Mouse (Mus musculus) thymus, adult 2 months (tissue): Measurements from ENCODE around the gene Mycn. TPM values are rescaled to one million over a fixed set of nuclear protein-coding genes. Genes with fewer than 3 reads are reported as not detected.
A peak's percentile ranks its signal among the peaks of the same experiment; 100 is the strongest.

Experiments
- DNase-seq: peaks from one replicate; pipeline ENCODE4 v3.0.0; 2021
- H3K27ac ChIP-seq: fragments of 200-500 bp; 2 replicates; pipeline ENCODE4 v1.5.1; 2012; ENCODE audit warnings: low read length, control low read depth; ENCODE audit not compliant: control insufficient read depth, insufficient read depth
- H3K27me3 ChIP-seq: fragments of 200-500 bp; 2 replicates; pipeline ENCODE4 v1.6.1; 2012; ENCODE audit warnings: mild to moderate bottlenecking, low read length, moderate library complexity, mixed read lengths; ENCODE audit not compliant: control insufficient read depth, insufficient read depth
- H3K36me3 ChIP-seq: fragments of 200-500 bp; 2 replicates; pipeline ENCODE4 v1.6.1; 2012; ENCODE audit warnings: mild to moderate bottlenecking, low read length, moderate library complexity; ENCODE audit not compliant: control insufficient read depth, insufficient read depth
- H3K4me1 ChIP-seq: fragments of 200-500 bp; replicated peaks from 2 replicates; pipeline ENCODE4 v1.6.1; 2012; ENCODE audit warnings: low read length; ENCODE audit not compliant: control insufficient read depth, insufficient read depth
- H3K4me3 ChIP-seq: fragments of 200-500 bp; 2 replicates; pipeline ENCODE4 v1.5.1; 2012; ENCODE audit warnings: mild to moderate bottlenecking, low read length, control low read depth, moderate library complexity; ENCODE audit not compliant: control insufficient read depth, insufficient read depth
- CTCF ChIP-seq: fragments of 200-500 bp; IDR thresholded peaks from 2 replicates; pipeline ENCODE4 v1.5.1; 2012; ENCODE audit warnings: mild to moderate bottlenecking, control low read depth, low read length, moderate library complexity, borderline replicate concordance; ENCODE audit not compliant: control insufficient read depth, poor library complexity, insufficient read depth; ENCODE audit errors: extremely low read depth
- POLR2A ChIP-seq: fragments of 200-500 bp; IDR thresholded peaks from 2 replicates; pipeline ENCODE4 v1.6.1; 2012; ENCODE audit warnings: mild to moderate bottlenecking, low read length, control low read depth, moderate library complexity; ENCODE audit not compliant: control insufficient read depth, poor library complexity, insufficient read depth; ENCODE audit errors: extremely low read depth
- WGBS: fragments of 180-500 bp; shearing (Covaris S2); methylation state at CpG from one replicate; pipeline ENCODE4 v1.1.7; 2018; 5-methylcytosine and 5-hydroxymethylcytosine counted together
- polyA plus RNA-seq: library from polyadenylated mRNA; depleted of rRNA; stranded (reverse); fragments of >200 nt; gene quantifications from 2 replicates; pipeline ENCODE4 v1.2.3, GENCODE M21; 2012; rRNA removed

Gene Mycn
- polyA plus RNA-seq, result 2.9 and 3.4 TPM in 2 replicates

DNA sequence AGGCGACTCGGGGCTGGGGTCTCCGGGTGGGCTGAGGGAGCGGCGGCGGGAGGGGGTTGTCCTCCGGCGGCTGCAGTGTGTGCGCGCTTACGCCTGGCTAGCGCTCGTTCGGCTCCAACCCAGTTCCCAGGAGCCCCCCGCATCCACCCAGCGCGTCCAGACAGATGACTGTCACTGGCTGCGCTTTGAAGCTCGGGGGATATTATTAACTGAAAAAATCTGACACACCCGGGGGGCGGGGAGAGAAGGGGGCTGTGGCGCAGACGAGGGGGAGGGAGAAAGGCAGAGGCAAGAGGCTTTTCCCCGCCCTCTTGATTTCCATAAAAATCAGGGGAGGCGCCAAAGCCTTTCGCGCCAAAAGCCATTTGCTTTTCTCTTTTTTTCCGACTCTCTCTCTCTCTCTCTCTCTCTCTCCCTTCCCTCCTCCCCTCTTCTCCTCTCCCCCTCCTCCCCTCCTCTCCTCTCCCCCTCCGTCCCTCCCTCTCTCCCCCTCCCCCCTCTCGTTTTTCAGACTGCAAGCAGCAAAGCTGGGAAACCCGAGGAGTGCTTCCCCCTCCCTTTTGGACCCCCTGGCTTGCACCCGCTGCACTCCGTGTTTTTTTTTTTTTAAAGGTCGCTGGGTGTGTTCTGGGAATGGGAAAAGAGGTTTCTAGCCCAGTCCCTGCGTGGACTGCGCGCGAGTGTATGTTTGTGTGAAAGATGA, at the start of gene Mycn:
TSS of gene Mycn (minus strand) at position 254 of the 703 bp plus-strand sequence.
- peaks cover 43% of the 10 kb centered on the region for H3K4me1 ChIP-seq
- peak; percentile 61 for DNase-seq
- H3K27ac ChIP-seq, result peak within 1 kb of the TSS; percentile 43; the same call in 1 of the 2 replicates
- H3K4me3 ChIP-seq, result peak within 1 kb of the TSS; percentile 64
- H3K36me3 ChIP-seq, result no peaks in the 10 kb centered on the region
- peaks cover 9% of the 10 kb centered on the region for H3K27me3 ChIP-seq
- no peak for TF ChIP-seq POLR2A
- TF ChIP-seq CTCF, result no peak
- under 1% methylated on average over 37 of the region's 38 CpGs for WGBS

DNA sequence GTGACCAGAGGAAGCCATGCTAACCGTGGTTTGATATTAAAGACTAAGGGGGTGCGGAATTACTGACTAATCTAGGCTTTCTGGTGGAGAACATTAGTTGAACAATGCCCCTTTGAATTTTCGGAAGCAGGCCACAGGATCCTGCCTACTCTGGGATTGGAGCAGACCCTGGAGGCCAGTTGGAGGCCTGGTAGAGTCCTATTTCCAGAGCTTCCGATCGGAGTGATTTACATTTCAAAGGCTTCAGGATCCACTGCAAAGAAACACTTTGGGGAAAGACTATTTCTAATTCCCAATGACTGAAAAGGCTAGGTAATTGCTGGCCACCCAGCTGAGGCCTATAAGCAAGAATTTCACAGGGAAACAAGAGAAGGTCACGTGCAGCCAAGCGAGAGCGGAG, 45.7 kb upstream of the Mycn start:
- Histone ChIP-seq H3K27ac (no peak overlapping the region), H3K4me1 (no peaks in the 10 kb centered on the region), H3K4me3 (no peak overlapping the region), H3K36me3 (no peaks in the 10 kb centered on the region), H3K27me3 (no peaks in the 10 kb centered on the region)
- WGBS, result 96% methylated on average over 8 of the region's 8 CpGs
- no peak for TF ChIP-seq CTCF
- no peak for TF ChIP-seq POLR2A
- no peak for DNase-seq

DNA sequence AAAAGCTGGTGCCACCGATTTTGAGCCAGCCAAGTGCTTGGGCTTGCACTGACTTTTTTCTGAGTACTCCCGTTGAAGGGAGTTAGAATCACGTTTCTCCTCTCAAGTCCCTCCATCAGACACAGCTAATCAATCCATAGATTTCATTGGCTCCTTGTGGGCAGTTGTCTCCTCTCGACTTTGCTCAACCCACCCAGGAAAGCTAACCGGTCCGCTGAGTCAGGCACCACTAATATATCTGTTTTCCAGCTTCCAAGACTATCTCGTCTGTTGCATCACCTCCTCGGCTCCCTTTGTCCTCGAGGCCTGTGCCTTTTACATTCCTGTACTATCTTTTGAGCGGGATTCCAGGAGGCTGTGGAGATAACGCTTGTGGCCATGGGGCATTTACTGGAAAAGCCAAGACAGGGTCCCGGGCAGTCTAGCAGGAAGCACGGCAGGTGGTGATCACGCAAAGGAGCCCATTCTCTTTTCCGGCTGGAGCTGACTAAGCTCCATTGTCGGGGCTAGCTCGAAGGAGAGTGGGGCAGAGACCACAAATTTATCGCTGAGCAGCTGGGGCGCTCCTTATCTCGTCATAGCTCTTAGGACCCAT, 45.0 kb upstream of the Mycn start:
- TF ChIP-seq CTCF (no peak), POLR2A (no peak)
- no peak for DNase-seq
- H3K36me3 ChIP-seq, result no peaks in the 10 kb centered on the region
- no peak overlapping the region for H3K4me3 ChIP-seq
- no peaks in the 10 kb centered on the region for H3K4me1 ChIP-seq
- WGBS, result 90% methylated on average over 20 of the region's 20 CpGs
- H3K27ac ChIP-seq, result no peak overlapping the region
- H3K27me3 ChIP-seq, result no peaks in the 10 kb centered on the region

DNA sequence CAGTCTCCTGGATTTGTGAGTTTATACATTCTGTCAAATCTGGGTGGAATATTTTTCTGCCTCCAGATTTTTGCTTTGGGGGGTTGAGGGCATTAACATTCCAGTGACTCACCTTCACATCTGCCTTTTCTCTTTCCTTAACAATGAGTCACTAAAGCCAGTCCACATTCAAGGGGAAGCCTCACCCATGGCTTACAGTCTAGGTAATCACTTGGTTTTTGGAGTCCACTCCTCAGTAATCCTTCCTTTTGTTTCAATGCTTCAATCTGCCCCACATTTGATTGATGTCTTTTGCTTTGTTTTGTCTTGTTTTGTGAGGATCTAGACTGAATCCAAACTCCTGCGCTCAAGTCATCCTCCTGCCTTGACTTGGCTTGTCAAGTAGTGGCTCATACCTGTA, 41.3 kb upstream of the Mycn start:
- Histone ChIP-seq H3K27ac (no peak overlapping the region), H3K4me3 (no peak overlapping the region), H3K36me3 (no peaks in the 10 kb centered on the region), H3K27me3 (no peaks in the 10 kb centered on the region), H3K4me1 (no peaks in the 10 kb centered on the region)
- WGBS, result 91% methylated on average over 1 of the region's 1 CpGs
- no peak for DNase-seq
- TF ChIP-seq CTCF (no peak), POLR2A (no peak)

DNA sequence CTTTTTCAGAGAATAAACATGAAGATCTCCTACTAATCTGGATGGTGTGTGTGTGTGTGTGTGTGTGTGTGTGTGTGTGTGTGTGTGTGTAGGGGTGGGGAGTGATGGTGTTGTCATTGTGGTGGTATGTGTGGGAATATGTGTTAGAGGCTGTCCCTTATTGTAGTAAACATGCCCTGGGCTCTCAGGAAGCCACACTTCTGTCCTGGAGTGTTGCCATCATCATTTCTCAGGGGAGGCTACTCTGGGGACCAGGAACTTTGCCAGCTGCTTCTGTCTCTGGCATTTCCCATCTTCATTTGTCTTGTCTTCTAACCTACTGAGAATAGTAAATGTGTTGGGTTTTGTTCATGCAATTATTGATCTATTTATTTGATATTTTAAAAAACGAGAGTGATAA, 33.7 kb upstream of the Mycn start:
- Histone ChIP-seq H3K27me3 (no peaks in the 10 kb centered on the region), H3K4me3 (no peak overlapping the region), H3K27ac (no peak overlapping the region), H3K36me3 (no peaks in the 10 kb centered on the region), H3K4me1 (no peaks in the 10 kb centered on the region)
- no peak for TF ChIP-seq POLR2A
- no peak for TF ChIP-seq CTCF
- 89% methylated on average over 1 of the region's 1 CpGs for WGBS
- DNase-seq, result no peak

DNA sequence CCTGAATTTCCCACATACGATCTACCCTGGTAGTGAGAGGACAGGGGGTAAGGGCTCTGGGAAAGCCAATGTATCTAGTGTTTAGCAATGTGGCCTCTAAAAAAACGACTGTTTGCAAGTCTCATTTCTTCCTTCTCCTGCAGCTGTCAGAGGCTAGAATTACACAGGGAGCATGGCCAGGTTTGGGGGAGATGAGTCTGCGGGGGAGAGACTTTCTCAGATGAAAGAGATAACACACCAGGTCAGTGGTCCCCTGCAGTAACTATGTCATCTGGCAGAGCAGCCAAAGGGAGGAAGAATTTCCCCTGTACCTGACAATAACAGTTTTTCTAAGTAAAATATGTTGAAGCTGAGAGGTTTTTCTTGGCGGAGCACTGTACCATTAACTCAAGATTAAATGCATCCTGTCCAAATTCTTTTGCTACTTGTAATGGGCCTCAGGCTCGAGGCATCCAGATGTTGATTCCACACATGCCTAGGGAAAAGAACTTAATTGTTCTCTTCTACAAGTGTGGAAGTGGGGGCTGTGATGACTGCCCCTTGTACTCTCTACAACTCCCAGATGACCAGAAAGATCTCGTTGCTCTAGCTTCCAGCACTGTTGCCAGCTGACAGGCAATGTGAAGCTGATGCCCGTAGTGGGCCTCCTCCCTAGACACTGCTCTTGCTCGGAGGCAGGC, 31.2 kb upstream of the Mycn start:
- H3K27ac ChIP-seq, result no peak overlapping the region
- WGBS, result 69% methylated on average over 8 of the region's 8 CpGs
- DNase-seq, result no peak

More for the DNA sequence above, 31.2 kb upstream of the Mycn start:
- TF ChIP-seq POLR2A, result no peak
- no peak for TF ChIP-seq CTCF
- H3K27me3 ChIP-seq, result no peaks in the 10 kb centered on the region
- no peak overlapping the region for H3K4me3 ChIP-seq
- H3K36me3 ChIP-seq, result no peaks in the 10 kb centered on the region
- no peaks in the 10 kb centered on the region for H3K4me1 ChIP-seq
